Mouse (Mus musculus): Measurements from ENCODE around the gene Kbtbd6.
A peak's percentile ranks its signal among the peaks of the same experiment; 100 is the strongest.
"Not testable (repeated sequence)": the region's sequence is repeated elsewhere in the genome, so short reads cannot be mapped to it uniquely, and the experiment has no call there.

Kbtbd6 gene

DNA sequence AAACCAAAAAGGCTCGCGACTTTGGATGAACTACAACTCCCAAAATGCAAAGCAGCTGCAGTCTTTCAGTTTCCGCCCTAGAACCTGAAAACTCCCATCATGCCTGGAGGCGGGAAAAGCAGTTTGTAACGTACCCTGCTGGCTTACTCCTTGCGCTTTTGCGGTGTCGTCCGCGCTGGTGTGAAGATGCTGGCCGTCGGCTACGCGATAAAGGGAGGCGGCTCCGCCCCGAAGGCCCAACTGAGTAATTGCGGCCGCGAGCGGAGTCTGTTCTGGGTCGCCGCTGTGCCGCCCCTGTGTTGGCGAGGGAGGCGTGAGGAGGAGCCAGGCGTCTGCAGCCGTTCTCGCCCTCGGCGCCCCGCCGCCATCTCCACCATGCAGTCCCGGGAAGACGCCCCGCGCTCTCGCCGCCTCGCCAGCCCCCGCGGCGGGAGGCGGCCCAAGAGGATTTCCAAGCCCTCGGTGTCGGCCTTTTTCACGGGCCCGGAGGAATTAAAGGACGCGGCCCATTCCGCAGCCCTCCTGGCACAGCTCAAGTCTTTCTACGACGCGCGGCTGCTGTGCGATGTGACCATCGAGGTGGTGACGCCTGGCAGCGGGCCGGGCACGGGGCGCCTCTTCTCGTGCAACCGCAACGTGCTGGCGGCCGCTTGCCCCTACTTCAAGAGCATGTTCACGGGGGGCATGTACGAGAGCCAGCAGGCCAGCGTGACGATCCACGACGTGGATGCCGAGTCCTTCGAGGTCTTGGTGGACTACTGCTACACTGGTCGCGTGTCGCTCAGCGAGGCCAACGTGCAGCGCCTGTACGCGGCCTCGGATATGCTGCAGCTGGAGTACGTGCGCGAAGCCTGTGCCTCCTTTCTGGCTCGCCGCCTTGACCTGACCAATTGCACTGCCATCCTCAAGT, at the start of gene Kbtbd6:
TSS of gene Kbtbd6 (plus strand) at position 155 of the 910 bp plus-strand sequence.
- peak; percentile 77 for DNase-seq

DNA sequence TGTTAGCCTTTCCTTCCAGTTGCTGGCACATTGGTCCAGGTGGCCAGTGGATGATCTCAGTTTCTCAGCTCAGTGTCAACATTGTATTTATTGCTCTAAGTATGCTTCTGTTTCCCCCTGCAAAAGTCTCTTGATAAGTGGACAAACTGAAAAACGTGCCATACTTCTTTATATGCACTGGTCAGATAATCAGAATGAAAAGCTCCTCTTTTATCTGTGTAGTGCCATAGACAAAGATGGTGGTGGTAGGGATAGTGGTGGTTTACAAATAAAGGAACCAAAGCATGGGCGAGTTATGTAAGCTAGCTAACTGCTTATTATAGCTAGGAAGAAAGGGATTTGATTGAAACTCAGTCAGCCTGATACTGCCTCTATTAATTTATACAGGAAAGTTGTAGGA, 44.0 kb upstream of the Kbtbd6 start:
- DNase-seq: no peak

GRCm38 (mm10) chr14:79409278-79409830, 42.3 kb upstream of the Kbtbd6 start:
- no peak for DNase-seq

DNA sequence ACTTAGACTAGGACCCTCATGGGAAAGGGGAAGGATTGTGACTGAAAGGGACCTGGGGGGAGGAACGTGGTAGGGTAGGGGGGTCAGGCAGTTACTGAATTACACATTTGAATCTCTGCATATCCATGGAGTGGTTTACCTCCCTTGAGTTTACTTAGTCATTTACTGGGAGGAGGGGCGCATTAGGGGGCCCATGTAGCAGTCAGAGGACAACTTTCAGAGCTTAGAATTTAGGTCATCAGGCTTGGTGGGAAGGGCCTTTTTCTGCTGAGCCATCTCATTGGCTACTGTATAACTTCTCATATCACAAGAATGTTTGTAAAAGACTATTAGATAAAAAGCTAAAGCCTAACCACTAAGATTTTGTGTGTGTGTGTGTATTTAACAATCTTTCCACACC, 41.0 kb upstream of the Kbtbd6 start:
- no peak for DNase-seq

DNA sequence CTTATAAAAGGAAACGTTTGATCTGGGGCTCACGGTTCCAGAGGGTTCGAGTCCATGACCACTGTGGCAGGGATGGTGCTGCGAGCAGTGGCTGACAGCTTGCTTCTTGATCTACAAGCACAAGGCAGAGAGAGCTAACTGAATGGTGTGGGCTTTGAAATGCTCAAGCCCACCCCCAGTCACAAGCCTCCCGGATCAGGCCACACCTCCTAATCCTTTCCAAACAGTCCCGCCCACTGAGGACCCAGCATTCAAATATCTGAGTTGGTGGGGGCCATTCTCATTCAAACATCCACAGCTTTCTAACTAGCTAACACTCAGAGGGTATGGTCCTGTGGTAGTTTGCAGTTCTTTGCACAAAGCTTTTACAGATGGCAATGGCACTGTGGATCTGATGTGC, 38.5 kb upstream of the Kbtbd6 start:
- DNase-seq: no peak

- no peak for DNase-seq
Observed at GRCm38 (mm10) chr14:79420083-79420685, 31.5 kb upstream of the Kbtbd6 start.

DNA sequence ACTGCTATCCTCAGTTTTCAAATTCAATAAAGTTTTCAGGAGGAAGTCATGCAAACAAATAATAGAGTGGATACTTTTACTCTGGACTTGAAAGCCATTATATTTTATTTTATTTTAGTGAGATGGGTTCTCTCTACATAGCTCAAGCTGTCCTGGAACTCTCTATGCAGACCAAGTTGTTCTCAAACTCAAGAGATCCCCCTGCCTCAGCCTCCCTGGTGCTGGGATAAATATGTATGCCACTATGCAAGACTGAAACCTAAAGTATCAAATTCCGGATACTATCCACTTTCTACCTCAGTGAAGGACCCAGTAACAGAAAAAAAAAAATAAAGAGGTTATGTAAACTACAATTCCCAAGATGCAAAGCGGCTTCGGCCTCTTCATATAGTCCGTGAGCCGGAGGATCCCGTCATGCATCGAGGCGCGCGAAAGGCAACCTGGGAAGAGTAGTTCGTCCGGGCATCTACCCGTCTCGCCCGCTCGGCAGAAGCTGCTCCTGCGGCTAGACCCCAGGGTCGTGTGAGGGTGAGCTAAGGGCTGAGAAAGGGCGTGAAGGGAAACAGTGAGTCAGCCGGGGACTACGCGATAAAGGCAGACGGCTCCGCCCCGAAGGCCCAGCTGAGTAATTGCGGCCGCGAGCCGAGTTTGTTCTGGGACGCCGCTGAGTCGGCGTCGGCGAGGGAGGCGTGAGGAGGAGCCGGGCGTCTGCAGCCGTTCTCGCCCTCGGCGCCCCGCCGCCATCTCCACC, 25.5 kb upstream of the Kbtbd6 start, which contains the start of gene Kbtbd7:
TSS of gene Kbtbd7 (plus strand) at position 533 of the 751 bp plus-strand sequence.
- DNase-seq: peak; percentile 93

GRCm38 (mm10) chr14:79426730-79427365, 24.8 kb upstream of the Kbtbd6 start:
- not testable (repeated sequence) for DNase-seq

DNA sequence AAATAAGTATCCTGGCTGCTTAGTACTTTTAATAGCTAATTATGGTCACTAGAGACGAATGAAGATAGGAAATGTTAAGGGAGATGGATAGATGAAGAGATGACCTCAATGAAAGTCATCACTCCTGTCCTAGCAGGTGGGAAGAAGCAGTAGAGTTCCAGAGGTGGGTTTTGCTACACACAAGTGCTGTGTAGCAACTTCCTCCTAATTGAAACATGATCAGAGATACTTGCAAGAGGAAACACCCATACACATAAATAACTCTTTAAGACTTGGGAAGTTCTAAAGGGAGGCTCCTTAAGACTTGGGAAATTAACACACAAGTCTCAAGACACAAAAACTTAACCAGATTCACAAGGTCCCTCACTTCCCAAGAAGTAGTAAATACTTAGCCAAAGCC, 17.6 kb upstream of the Kbtbd6 start:
- no peak for DNase-seq

DNA sequence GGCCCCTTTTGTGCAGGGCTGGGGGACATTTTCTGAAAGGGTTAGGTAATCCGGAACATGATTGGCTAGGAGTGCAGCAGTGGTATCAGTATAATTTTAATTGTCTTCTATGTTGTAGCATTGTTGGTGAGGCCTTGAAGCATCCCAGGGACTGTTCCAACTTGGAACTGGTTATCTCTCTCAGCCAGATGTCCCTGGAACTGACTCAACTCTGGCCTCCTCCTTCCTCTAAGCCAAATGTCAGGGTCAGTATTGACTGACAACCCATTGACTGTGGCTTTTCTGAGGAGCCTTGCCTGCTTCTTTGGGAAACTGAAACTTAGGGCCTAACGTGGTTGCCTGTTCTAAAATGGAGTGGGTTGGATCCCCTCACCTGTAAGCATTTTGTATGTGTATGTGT, 11.0 kb upstream of the Kbtbd6 start:
- DNase-seq: no peak

- DNase-seq: no peak
Observed at GRCm38 (mm10) chr14:79441441-79441840, 10.2 kb upstream of the Kbtbd6 start.

DNA sequence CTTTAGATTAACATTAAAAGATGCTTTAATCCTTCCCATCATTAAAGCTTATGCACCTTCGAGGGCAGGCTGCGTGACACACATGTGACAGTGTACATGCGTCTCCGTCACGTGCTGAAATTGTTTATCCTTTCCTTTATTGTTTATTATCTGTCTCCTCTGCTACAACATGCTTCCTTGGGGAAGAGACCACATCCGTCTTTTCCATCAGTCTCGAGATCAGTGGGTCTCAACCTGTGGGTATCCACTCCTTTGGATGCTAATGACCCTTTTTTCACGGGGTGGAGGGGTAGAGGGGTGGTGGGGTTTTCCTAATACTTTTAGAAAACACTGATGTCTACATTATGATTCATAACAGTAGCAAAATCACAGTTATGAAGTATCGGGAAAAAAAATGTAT, 7.0 kb upstream of the Kbtbd6 start:
- DNase-seq: no peak

DNA sequence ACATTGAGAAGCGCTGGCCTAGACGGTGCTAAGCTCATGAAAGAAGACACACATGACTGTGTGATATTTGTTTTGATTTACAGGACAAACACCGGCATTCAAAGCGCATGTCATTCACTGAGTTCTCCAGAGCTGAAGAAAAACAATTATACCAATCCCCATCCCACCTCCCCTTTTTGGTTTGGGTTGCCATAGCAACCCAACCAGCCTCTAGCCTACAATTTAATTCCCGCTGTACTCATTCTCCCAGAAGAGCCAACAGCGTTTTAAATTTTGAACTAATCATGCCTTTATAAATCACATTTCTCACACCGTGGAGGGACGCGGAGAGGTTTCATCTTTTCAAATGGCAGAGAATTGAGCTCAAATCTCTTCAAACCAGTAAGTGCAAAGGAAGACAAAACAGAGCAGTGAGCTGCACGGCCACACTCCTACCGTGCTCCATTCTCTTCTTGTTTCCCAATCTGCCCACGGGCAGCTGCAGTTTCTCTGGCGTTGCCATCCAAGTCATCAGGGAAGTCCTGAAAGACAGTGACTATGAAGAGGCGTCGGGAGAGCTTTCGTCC, 6.5 kb upstream of the Kbtbd6 start:
- no peak for DNase-seq

DNA sequence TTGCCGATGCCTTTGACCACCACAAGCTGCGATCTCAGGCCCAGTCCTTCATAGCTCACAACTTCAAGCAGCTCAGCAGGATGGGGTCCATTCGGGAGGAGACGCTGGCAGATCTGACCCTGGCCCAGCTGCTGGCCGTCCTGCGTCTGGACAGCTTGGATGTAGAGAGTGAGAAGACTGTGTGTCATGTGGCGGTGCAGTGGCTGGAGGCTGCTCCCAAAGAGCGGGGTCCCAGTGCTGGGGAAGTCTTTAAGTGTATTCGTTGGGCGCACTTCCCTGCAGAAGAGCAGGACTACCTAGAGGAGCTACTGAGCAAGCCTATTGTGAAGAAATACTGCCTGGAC, 928 bp downstream of the Kbtbd6 start:
- DNase-seq: not testable (repeated sequence)

DNA sequence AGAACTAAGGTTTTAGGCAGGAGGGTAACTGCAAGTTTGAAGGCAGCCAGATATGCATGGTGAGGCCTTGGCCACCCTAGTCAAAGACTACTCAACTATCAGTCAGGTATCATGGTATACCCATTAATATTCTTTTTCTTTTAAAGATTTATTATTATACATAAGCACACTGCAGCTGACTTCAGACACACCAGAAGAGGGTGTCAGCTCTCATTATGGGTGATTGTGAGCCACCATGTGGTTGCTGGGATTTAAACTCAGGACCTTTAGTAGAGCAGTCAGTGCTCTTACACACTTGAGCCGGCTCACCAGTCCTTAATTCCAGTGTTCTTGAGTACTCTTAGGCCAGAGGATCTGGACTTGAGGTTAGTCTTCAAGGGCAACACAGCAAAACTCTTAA, 8.8 kb downstream of the Kbtbd6 start:
- no peak for DNase-seq

- DNase-seq: no peak
Observed at GRCm38 (mm10) chr14:79460988-79461387, 9.4 kb downstream of the Kbtbd6 start.

DNA sequence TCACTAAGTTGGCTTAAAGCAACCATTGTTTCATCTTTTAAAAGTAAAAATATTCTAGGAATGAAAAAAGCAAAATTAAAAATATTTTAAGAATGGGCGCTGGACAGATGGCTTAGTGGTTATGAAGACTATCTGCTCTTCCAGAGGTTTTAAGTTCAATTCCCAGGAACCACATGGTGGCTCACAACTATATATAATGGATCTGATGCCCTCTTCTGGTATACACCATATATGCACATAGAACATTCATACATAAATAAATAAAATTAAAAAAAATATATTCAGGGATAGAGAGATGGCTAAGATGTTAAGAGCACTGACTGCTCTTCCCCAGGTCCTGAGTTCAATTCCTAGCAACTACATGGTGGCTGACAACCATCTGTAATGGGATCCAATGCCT, 14.0 kb downstream of the Kbtbd6 start:
- no peak for DNase-seq

- DNase-seq: peak; percentile 42
Observed at GRCm38 (mm10) chr14:79467621-79468020, 16.0 kb downstream of the Kbtbd6 start.

DNA sequence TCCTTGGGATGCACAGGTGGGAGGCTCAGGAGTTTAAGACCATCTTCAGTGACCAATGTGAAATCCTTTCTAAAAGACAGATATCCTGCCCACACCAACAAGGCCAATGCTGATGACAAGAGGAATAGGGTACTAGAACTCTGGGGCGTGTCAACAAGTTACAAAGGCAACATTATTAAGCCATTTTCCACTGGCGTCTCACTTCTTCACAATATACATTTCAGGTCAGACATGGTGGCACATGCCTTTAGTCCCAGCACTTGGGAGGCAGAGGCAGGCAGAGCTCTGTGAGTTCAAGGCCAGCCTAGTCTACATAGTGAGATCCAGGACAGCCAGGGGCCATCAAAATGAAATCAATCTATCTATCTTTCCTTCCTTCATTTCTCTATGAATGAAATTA, 21.7 kb downstream of the Kbtbd6 start:
- DNase-seq: no peak

DNA sequence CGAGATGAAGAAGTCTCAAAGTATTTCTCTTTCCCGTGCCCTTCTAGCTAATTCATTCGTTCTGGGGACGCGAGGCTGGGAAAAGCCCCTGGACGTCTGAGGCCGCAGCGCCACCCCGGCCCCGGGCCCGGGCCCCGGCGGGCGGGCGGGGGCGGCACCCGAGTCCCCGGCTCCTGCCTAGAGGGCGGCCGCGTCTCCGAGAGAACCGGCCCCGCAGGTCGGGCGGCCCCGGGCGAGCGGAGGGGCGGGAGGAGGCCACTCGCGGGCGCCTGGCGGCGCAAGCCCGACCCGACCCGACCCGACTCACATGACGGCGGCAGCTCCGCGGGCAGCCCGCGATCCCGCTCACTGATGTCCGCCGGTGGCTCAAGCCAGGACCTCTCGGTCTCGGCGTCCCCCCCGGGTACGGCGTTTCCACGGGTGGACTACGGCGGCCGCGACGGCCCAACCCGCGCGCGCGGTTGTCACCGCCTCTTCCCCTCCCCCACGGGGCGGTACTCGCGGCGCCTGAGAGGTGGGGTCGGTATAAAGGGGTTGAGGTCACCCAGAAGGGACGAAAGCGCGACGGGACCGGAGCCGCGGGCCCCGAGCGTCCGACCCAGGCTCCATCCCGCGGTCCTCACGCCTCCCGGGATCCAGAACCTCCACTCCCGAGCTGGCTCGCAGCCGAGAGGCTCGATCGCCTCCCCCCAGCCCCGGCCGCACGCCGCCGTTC, 29.1 kb downstream of the Kbtbd6 start, which contains the start of gene Elf1:
TSS of gene Elf1 (plus strand) at position 571 of the 715 bp plus-strand sequence.
- peak; percentile 97 for DNase-seq

GRCm38 (mm10) chr14:79481339-79482151, 29.9 kb downstream of the Kbtbd6 start, which contains the start of gene Wbp4:
TSS of gene Wbp4 (minus strand) at chr14:79481520.
- peak; percentile 95 for DNase-seq

Measured in thymus, postnatal 25 days (tissue).